Mouse (Mus musculus): ENCODE data around the gene Pdzd2. TPM values are rescaled to one million over a fixed set of nuclear protein-coding genes. Genes with fewer than 3 reads are reported as not detected.

Gene Pdzd2
- total RNA-seq, 2 experiments from 2014 or later = 63.9 to 67.7 TPM

DNA sequence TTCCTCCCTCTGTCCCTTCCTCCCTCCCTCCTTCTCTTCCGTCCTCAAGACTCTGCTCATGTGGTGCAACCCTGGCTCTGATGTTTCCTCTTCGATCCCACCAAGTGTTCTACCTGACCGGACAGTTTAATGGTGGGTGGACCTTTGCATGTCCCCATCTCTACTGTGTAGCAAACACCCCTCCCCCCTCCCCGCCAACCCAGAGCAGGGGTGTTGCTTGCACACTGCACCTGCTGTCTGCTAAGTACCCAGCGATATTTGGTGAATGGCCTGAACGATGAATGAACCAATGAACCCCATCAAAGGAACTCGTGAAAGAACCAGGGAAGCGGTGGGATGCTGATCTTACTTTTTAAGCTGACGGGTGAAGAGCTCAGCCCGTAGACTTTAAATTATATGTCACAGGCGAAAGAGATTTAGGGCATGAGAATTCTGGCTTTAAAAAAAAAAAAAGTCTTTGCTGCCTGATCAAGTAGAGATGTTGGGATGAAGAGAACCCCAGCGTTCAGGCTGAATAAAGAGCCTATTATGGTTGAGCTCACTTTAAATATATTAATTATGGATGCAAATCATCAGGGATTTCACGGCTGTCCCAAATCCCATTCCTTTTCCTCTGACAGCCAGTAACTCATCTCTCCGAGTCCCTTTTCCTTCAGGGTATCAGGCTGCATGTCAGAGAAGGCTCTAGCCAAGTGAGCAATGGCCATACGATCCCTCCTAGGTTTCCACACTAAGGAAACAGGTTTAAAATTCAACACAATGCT lies 350.8 kb downstream of the Pdzd2 start:
- no peak for DNase-seq (ENCODE audit: low spot score in 2 of 2)
- Histone ChIP-seq H3K4me3 (no peak overlapping the region), H3K27ac (no peak overlapping the region)
- TF ChIP-seq CTCF (conservative IDR thresholded peaks at IDR 0.05) = no peak

GRCm38 (mm10) chr15:12384679-12385078 lies 355.0 kb downstream of the Pdzd2 start:
- no peak overlapping the region for H3K27ac ChIP-seq
- no peak overlapping the region for H3K4me3 ChIP-seq
- DNase-seq (ENCODE audit: low spot score in 2 of 2) = no peak

DNA sequence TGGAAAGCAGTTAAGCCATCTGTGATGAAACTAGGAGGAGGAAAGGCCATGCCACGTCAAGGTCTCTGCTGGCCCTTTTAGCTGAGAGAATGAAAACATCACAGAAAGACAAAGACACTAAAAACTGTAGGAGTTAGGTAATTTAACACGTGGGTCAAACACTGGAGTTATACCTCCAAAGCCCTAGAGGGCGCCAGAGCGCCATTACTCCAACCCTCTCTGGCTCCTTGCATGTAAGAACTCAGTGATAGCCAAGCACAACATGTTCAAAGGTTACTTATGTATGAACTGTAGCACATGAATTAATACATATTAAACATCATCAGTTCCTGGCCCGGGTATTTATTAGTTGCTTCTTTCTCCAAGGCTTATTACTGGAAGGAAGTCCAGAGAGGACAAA lies 359.2 kb downstream of the Pdzd2 start:
- Histone ChIP-seq H3K4me3 (no peak overlapping the region), H3K27ac (no peak overlapping the region)
- peak; percentile 79 for TF ChIP-seq CTCF (conservative IDR thresholded peaks at IDR 0.05)
- DNase-seq (ENCODE audit: low spot score in 2 of 2) = no peak

More at GRCm38 (mm10) chr15:12384679-12385078, 355.0 kb downstream of the Pdzd2 start:
- TF ChIP-seq CTCF (conservative IDR thresholded peaks at IDR 0.05) = no peak

DNA sequence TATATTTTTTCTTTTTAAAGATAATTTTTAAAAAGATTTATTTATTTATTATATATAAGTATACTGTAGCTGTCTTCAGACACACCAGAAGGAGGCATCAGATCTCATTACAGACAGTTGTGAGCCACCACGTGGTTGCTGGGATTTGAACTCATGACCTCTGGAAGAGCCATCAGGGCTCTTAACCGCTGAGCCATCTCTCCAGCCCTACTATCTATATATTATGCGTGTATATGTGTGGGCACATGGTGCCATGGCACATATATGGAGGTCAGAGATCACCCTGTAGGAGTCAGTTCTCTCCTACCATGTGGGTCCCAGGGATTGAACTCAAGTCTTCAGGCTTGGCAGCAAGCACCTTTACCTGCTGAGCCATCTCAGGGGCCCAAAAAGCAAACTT lies 359.7 kb downstream of the Pdzd2 start:
- no peak for TF ChIP-seq CTCF (conservative IDR thresholded peaks at IDR 0.05)
- no peak for DNase-seq (ENCODE audit: low spot score in 2 of 2)
- H3K4me3 ChIP-seq = no peak overlapping the region
- H3K27ac ChIP-seq = no peak overlapping the region

- no peak overlapping the region for H3K4me3 ChIP-seq
- no peak for DNase-seq (ENCODE audit: low spot score in 2 of 2)
- no peak for TF ChIP-seq CTCF (conservative IDR thresholded peaks at IDR 0.05)
- no peak overlapping the region for H3K27ac ChIP-seq
These were observed 361.9 kb downstream of the Pdzd2 start for GRCm38 (mm10) chr15:12377800-12378199.

GRCm38 (mm10) chr15:12376491-12377069 lies 363.1 kb downstream of the Pdzd2 start:
- H3K27ac ChIP-seq = no peak overlapping the region
- no peak overlapping the region for H3K4me3 ChIP-seq
- DNase-seq (ENCODE audit: low spot score in 2 of 2) = no peak
- TF ChIP-seq CTCF (conservative IDR thresholded peaks at IDR 0.05) = no peak

- peak; percentile 91 for TF ChIP-seq CTCF (conservative IDR thresholded peaks at IDR 0.05)
- peak; percentile 69 to 74 for DNase-seq (ENCODE audit: low spot score in 2 of 2)
- H3K27ac ChIP-seq = 0 out of 2 replicates have a peak overlapping the region, but pooled peaks have one; percentile 24
- peak overlapping the region; percentile 31 for H3K4me3 ChIP-seq
These were observed 363.9 kb downstream of the Pdzd2 start for GRCm38 (mm10) chr15:12375641-12376311.

- TF ChIP-seq CTCF (conservative IDR thresholded peaks at IDR 0.05) = no peak
- peak overlapping the region; percentile 31; the same call in 1 of the 2 replicates for H3K4me3 ChIP-seq
- DNase-seq (ENCODE audit: low spot score in 2 of 2) = no peak
- no peak overlapping the region for H3K27ac ChIP-seq
These were observed 364.8 kb downstream of the Pdzd2 start for GRCm38 (mm10) chr15:12374916-12375315.

DNA sequence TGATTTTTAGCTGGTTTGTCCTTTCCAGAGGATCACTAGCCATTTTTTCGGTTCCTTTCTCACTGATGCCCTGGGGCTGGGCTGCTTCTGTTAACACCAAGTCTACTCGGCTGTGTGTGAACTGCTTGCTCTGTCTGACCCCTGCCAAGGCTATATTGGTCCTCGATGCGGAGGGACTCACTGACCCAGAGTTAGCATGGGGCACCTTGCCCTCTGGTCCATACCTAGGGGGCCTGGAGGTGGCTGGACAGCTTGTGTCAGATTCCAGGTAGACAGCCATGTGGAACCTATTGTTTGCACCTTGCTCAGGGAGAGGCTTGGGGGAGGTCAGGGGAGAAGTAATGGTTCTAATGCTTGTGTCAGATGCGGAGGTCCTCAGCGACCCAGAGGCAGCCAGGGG lies 365.8 kb downstream of the Pdzd2 start:
- Histone ChIP-seq H3K4me3 (no peak overlapping the region), H3K27ac (no peak overlapping the region)
- no peak for TF ChIP-seq CTCF (conservative IDR thresholded peaks at IDR 0.05)
- no peak for DNase-seq (ENCODE audit: low spot score in 2 of 2)

- Histone ChIP-seq H3K27ac (no peak overlapping the region), H3K4me3 (no peak overlapping the region)
- DNase-seq (ENCODE audit: low spot score in 2 of 2) = no peak
- no peak for TF ChIP-seq CTCF (conservative IDR thresholded peaks at IDR 0.05)
These were observed 366.2 kb downstream of the Pdzd2 start for GRCm38 (mm10) chr15:12373496-12373895.

GRCm38 (mm10) chr15:12371183-12371582 lies 368.5 kb downstream of the Pdzd2 start:
- DNase-seq (ENCODE audit: low spot score in 2 of 2) = peak; percentile 66 to 77
- Histone ChIP-seq H3K27ac (peak overlapping the region; percentile 46; the same call in 1 of the 2 replicates), H3K4me3 (no peak overlapping the region)
- TF ChIP-seq CTCF (conservative IDR thresholded peaks at IDR 0.05) = peak; percentile 90

DNA sequence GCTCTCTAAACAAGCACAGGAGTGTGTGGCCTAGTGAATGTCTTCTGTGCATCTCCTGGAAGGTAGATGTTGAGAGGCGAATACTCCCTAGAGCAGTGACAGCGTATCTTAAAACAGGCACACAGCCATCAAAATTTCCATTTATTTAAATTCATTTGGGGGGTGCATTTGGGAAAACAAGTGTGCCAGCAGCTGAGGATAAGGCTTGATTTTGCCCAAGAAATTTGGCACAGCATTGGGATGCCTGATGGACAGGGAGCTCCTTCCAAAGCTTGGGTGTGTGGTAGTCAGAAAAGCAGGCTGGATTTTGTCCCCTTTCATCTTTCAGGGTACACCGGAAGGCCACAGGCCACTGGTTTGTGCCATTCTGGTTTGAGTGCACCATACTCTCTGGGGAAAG lies 369.6 kb downstream of the Pdzd2 start:
- H3K27ac ChIP-seq = no peak overlapping the region
- H3K4me3 ChIP-seq = no peak overlapping the region
- TF ChIP-seq CTCF (conservative IDR thresholded peaks at IDR 0.05) = no peak
- DNase-seq (ENCODE audit: low spot score in 2 of 2) = peak in 1 of 2 experiments; percentile 28

DNA sequence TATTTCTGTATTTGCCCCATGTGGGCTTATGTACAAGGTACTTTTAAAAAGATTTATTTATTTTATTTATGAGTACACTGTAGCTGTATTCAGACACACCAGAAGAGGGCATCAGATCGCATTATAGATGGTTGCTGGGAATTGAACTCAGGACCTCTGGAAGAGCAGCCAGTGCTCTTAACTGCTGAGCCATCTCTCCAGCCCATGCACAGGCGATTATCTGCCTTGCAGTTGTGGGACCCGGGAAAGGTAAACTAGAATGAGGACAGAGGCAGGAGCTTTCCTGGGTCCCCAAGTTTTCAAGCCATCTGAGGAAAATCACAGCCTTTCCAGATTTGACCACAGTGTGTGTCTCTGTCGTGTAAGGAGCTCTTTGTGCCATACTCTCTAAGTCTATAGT lies 370.9 kb downstream of the Pdzd2 start:
- H3K27ac ChIP-seq = no peak overlapping the region
- H3K4me3 ChIP-seq = no peak overlapping the region
- no peak for DNase-seq (ENCODE audit: low spot score in 2 of 2)
- peak; percentile 41 for TF ChIP-seq CTCF (conservative IDR thresholded peaks at IDR 0.05)

Data from layer of hippocampus, adult 2 months (tissue).